Mouse (Mus musculus): ENCODE results near the gene Pfkm.
A peak's percentile ranks its signal among the peaks of the same experiment; 100 is the strongest.

The Pfkm gene

GRCm38 (mm10) chr15:98139763-98140162, 47.4 kb downstream of the Pfkm start:
- DNase-seq (ENCODE audit: low spot score): no peak

- DNase-seq (ENCODE audit: low spot score): no peak
Measured at GRCm38 (mm10) chr15:98140809-98141208, 48.4 kb downstream of the Pfkm start.

GRCm38 (mm10) chr15:98142515-98142914, 50.1 kb downstream of the Pfkm start:
- DNase-seq (ENCODE audit: low spot score): no peak

GRCm38 (mm10) chr15:98144861-98145507, 52.6 kb downstream of the Pfkm start:
- DNase-seq (ENCODE audit: low spot score): peak; percentile 7

GRCm38 (mm10) chr15:98145559-98146181, 53.3 kb downstream of the Pfkm start:
- peak; percentile 81 for DNase-seq (ENCODE audit: low spot score)

- no peak for DNase-seq (ENCODE audit: low spot score)
Measured at GRCm38 (mm10) chr15:98148356-98148755, 56.0 kb downstream of the Pfkm start.

GRCm38 (mm10) chr15:98149166-98149602, 56.8 kb downstream of the Pfkm start:
- DNase-seq (ENCODE audit: low spot score): no peak

GRCm38 (mm10) chr15:98152916-98153315, 60.5 kb downstream of the Pfkm start:
- DNase-seq (ENCODE audit: low spot score): no peak

GRCm38 (mm10) chr15:98153625-98154024, 61.2 kb downstream of the Pfkm start:
- no peak for DNase-seq (ENCODE audit: low spot score)

GRCm38 (mm10) chr15:98154146-98154545, 61.8 kb downstream of the Pfkm start:
- DNase-seq (ENCODE audit: low spot score): no peak

- no peak for DNase-seq (ENCODE audit: low spot score)
Measured at GRCm38 (mm10) chr15:98154631-98155030, 62.2 kb downstream of the Pfkm start.

- DNase-seq (ENCODE audit: low spot score): no peak
Measured at GRCm38 (mm10) chr15:98155272-98155671, 62.9 kb downstream of the Pfkm start.

- no peak for DNase-seq (ENCODE audit: low spot score)
Measured at GRCm38 (mm10) chr15:98155944-98156343, 63.6 kb downstream of the Pfkm start.

- no peak for DNase-seq (ENCODE audit: low spot score)
Measured at GRCm38 (mm10) chr15:98157253-98157652, 64.9 kb downstream of the Pfkm start.

- DNase-seq (ENCODE audit: low spot score): no peak
Measured at GRCm38 (mm10) chr15:98161026-98161805, 68.8 kb downstream of the Pfkm start.

GRCm38 (mm10) chr15:98162561-98162960, 70.2 kb downstream of the Pfkm start:
- DNase-seq (ENCODE audit: low spot score): no peak

GRCm38 (mm10) chr15:98165525-98165924, 73.1 kb downstream of the Pfkm start, which contains the start of gene Asb8:
TSS of gene Asb8 (minus strand) at chr15:98165625.
- DNase-seq (ENCODE audit: low spot score): no peak

GRCm38 (mm10) chr15:98166963-98167644, 74.7 kb downstream of the Pfkm start, which contains the start of gene Ccdc184:
TSS of gene Ccdc184 (plus strand) at chr15:98167158.
- no peak for DNase-seq (ENCODE audit: low spot score)

- peak; percentile 37 for DNase-seq (ENCODE audit: low spot score)
Measured at GRCm38 (mm10) chr15:98167645-98168621, 75.5 kb downstream of the Pfkm start.

- no peak for DNase-seq (ENCODE audit: low spot score)
Measured at GRCm38 (mm10) chr15:98168622-98169004, 76.2 kb downstream of the Pfkm start.

- no peak for DNase-seq (ENCODE audit: low spot score)
Measured at GRCm38 (mm10) chr15:98170365-98170764, 78.0 kb downstream of the Pfkm start.

Measured in spleen, adult 12 weeks (tissue).